Mouse (Mus musculus): ENCODE results near the gene Hspa1b. TPM values are rescaled to one million over a fixed set of nuclear protein-coding genes. Genes with fewer than 3 reads are reported as not detected.
"Not testable (repeated sequence)": the region's sequence is repeated elsewhere in the genome, so short reads cannot be mapped to it uniquely, and the experiment has no call there.

Gene Hspa1b
- polyA plus RNA-seq, 1 experiment from 2014 or later = 0.09 TPM

- H3K4me1 ChIP-seq (ENCODE audit: control insufficient read depth in 2 of 2, insufficient read depth in 2 of 2, low read length in 2 of 2); ATAC-seq (ENCODE audit: insufficient number of reproducible peaks, insufficient read depth, low FRiP score, low read depth); H3K4me2 ChIP-seq (ENCODE audit: low read length); H3K9ac ChIP-seq (ENCODE audit: low read length); H3K9me3 ChIP-seq (ENCODE audit: control insufficient read depth, low read length); H3K36me3 ChIP-seq (ENCODE audit: control insufficient read depth, insufficient read depth, low read length); H3K27me3 ChIP-seq (ENCODE audit: control insufficient read depth, insufficient read depth, low read length); H3K4me3 ChIP-seq (ENCODE audit: control insufficient read depth in 1 of 2, insufficient read depth in 1 of 2, low read depth in 1 of 2, low read length in 2 of 2); H3K27ac ChIP-seq (replicated peaks in 1 of 2; ENCODE audit: control insufficient read depth in 1 of 2, insufficient read depth in 1 of 2, low read depth in 2 of 2, low read length in 2 of 2): not testable (repeated sequence)
- 12% methylated on average over 23 of the region's 40 CpGs for WGBS
Measured at GRCm38 (mm10) chr17:34957966-34958365, 1.1 kb downstream of the Hspa1b start.

- H3K4me1 ChIP-seq (ENCODE audit: control insufficient read depth in 2 of 2, insufficient read depth in 2 of 2, low read length in 2 of 2); H3K27ac ChIP-seq (replicated peaks in 1 of 2; ENCODE audit: control insufficient read depth in 1 of 2, insufficient read depth in 1 of 2, low read depth in 2 of 2, low read length in 2 of 2); ATAC-seq (ENCODE audit: insufficient number of reproducible peaks, insufficient read depth, low FRiP score, low read depth); H3K27me3 ChIP-seq (ENCODE audit: control insufficient read depth, insufficient read depth, low read length); H3K9me3 ChIP-seq (ENCODE audit: control insufficient read depth, low read length); H3K36me3 ChIP-seq (ENCODE audit: control insufficient read depth, insufficient read depth, low read length); H3K4me3 ChIP-seq (ENCODE audit: control insufficient read depth in 1 of 2, insufficient read depth in 1 of 2, low read depth in 1 of 2, low read length in 2 of 2); H3K9ac ChIP-seq (ENCODE audit: low read length); H3K4me2 ChIP-seq (ENCODE audit: low read length): not testable (repeated sequence)
- WGBS = 17% methylated on average over 32 of the region's 40 CpGs
Measured at GRCm38 (mm10) chr17:34957291-34957690, 1.7 kb downstream of the Hspa1b start.

- Histone ChIP-seq H3K36me3 (ENCODE audit: control insufficient read depth, insufficient read depth, low read length) (peaks cover 1% of the 10 kb centered on the region; the same call in 1 of the 2 replicates), H3K4me1 (ENCODE audit: control insufficient read depth in 2 of 2, insufficient read depth in 2 of 2, low read length in 2 of 2) (peaks cover 0 to 11% of the 10 kb centered on the region in 2 experiments; a peak in 2 of 4 replicates), H3K27ac (replicated peaks in 1 of 2; ENCODE audit: control insufficient read depth in 1 of 2, insufficient read depth in 1 of 2, low read depth in 2 of 2, low read length in 2 of 2) (no peak overlapping the region), H3K9ac (ENCODE audit: low read length) (no peak overlapping the region), H3K27me3 (ENCODE audit: control insufficient read depth, insufficient read depth, low read length) (peaks cover 7% of the 10 kb centered on the region; the same call in 1 of the 2 replicates), H3K4me2 (ENCODE audit: low read length) (no peak overlapping the region), H3K4me3 (ENCODE audit: control insufficient read depth in 1 of 2, insufficient read depth in 1 of 2, low read depth in 1 of 2, low read length in 2 of 2) (no peak overlapping the region), H3K9me3 (ENCODE audit: control insufficient read depth, low read length) (no peaks in the 10 kb centered on the region)
- no peak for ATAC-seq (ENCODE audit: insufficient number of reproducible peaks, insufficient read depth, low FRiP score, low read depth)
- WGBS = 28% methylated on average over 1 of the region's 1 CpGs
Measured at GRCm38 (mm10) chr17:34956340-34956739, 2.7 kb downstream of the Hspa1b start.

- ATAC-seq (ENCODE audit: insufficient number of reproducible peaks, insufficient read depth, low FRiP score, low read depth) = no peak
- H3K9me3 ChIP-seq (ENCODE audit: control insufficient read depth, low read length) = no peaks in the 10 kb centered on the region
- peaks cover 0 to 15% of the 10 kb centered on the region in 2 experiments; a peak in 3 of 4 replicates for H3K4me1 ChIP-seq (ENCODE audit: control insufficient read depth in 2 of 2, insufficient read depth in 2 of 2, low read length in 2 of 2)
- 73% methylated on average over 3 of the region's 3 CpGs for WGBS
- H3K4me2 ChIP-seq (ENCODE audit: low read length) = no peak overlapping the region
- no peak overlapping the region for H3K9ac ChIP-seq (ENCODE audit: low read length)
- no peak overlapping the region for H3K27ac ChIP-seq (replicated peaks in 1 of 2; ENCODE audit: control insufficient read depth in 1 of 2, insufficient read depth in 1 of 2, low read depth in 2 of 2, low read length in 2 of 2)
- H3K27me3 ChIP-seq (ENCODE audit: control insufficient read depth, insufficient read depth, low read length) = peaks cover 7% of the 10 kb centered on the region; the same call in 1 of the 2 replicates
- peaks cover 6% of the 10 kb centered on the region for H3K36me3 ChIP-seq (ENCODE audit: control insufficient read depth, insufficient read depth, low read length)
- H3K4me3 ChIP-seq (ENCODE audit: control insufficient read depth in 1 of 2, insufficient read depth in 1 of 2, low read depth in 1 of 2, low read length in 2 of 2) = no peak overlapping the region
Measured at GRCm38 (mm10) chr17:34955884-34956283, 3.2 kb downstream of the Hspa1b start.

GRCm38 (mm10) chr17:34954831-34955230 lies 4.2 kb downstream of the Hspa1b start:
- Histone ChIP-seq H3K4me1 (ENCODE audit: control insufficient read depth in 2 of 2, insufficient read depth in 2 of 2, low read length in 2 of 2) (peaks cover 3 to 14% of the 10 kb centered on the region in 2 experiments), H3K9ac (ENCODE audit: low read length) (no peak overlapping the region), H3K27me3 (ENCODE audit: control insufficient read depth, insufficient read depth, low read length) (peaks cover 7% of the 10 kb centered on the region; the same call in 1 of the 2 replicates), H3K9me3 (ENCODE audit: control insufficient read depth, low read length) (no peaks in the 10 kb centered on the region), H3K36me3 (ENCODE audit: control insufficient read depth, insufficient read depth, low read length) (peaks cover 17% of the 10 kb centered on the region), H3K4me2 (ENCODE audit: low read length) (no peak overlapping the region), H3K4me3 (ENCODE audit: control insufficient read depth in 1 of 2, insufficient read depth in 1 of 2, low read depth in 1 of 2, low read length in 2 of 2) (no peak overlapping the region), H3K27ac (replicated peaks in 1 of 2; ENCODE audit: control insufficient read depth in 1 of 2, insufficient read depth in 1 of 2, low read depth in 2 of 2, low read length in 2 of 2) (no peak overlapping the region)
- no peak for ATAC-seq (ENCODE audit: insufficient number of reproducible peaks, insufficient read depth, low FRiP score, low read depth)
- 74% methylated on average over 4 of the region's 4 CpGs for WGBS

GRCm38 (mm10) chr17:34953904-34954303 lies 5.1 kb downstream of the Hspa1b start:
- peaks cover 22% of the 10 kb centered on the region for H3K36me3 ChIP-seq (ENCODE audit: control insufficient read depth, insufficient read depth, low read length)
- H3K4me1 ChIP-seq (ENCODE audit: control insufficient read depth in 2 of 2, insufficient read depth in 2 of 2, low read length in 2 of 2) = peaks cover 3 to 13% of the 10 kb centered on the region in 2 experiments
- ATAC-seq (ENCODE audit: insufficient number of reproducible peaks, insufficient read depth, low FRiP score, low read depth) = no peak
- no peaks in the 10 kb centered on the region for H3K9me3 ChIP-seq (ENCODE audit: control insufficient read depth, low read length)
- H3K9ac ChIP-seq (ENCODE audit: low read length) = no peak overlapping the region
- no peak overlapping the region for H3K27ac ChIP-seq (replicated peaks in 1 of 2; ENCODE audit: control insufficient read depth in 1 of 2, insufficient read depth in 1 of 2, low read depth in 2 of 2, low read length in 2 of 2)
- peaks cover 7% of the 10 kb centered on the region; the same call in 1 of the 2 replicates for H3K27me3 ChIP-seq (ENCODE audit: control insufficient read depth, insufficient read depth, low read length)
- no peak overlapping the region for H3K4me2 ChIP-seq (ENCODE audit: low read length)
- no peak overlapping the region for H3K4me3 ChIP-seq (ENCODE audit: control insufficient read depth in 1 of 2, insufficient read depth in 1 of 2, low read depth in 1 of 2, low read length in 2 of 2)
- WGBS = 93% methylated on average over 4 of the region's 4 CpGs

GRCm38 (mm10) chr17:34953258-34953657 lies 5.8 kb downstream of the Hspa1b start:
- Histone ChIP-seq H3K4me3 (ENCODE audit: control insufficient read depth in 1 of 2, insufficient read depth in 1 of 2, low read depth in 1 of 2, low read length in 2 of 2) (no peak overlapping the region), H3K36me3 (ENCODE audit: control insufficient read depth, insufficient read depth, low read length) (peaks cover 22% of the 10 kb centered on the region), H3K27ac (replicated peaks in 1 of 2; ENCODE audit: control insufficient read depth in 1 of 2, insufficient read depth in 1 of 2, low read depth in 2 of 2, low read length in 2 of 2) (peak overlapping the region in 1 of 2 experiments; percentile 85; a peak in 1 of 4 replicates), H3K4me2 (ENCODE audit: low read length) (no peak overlapping the region), H3K27me3 (ENCODE audit: control insufficient read depth, insufficient read depth, low read length) (peaks cover 7% of the 10 kb centered on the region; the same call in 1 of the 2 replicates), H3K4me1 (ENCODE audit: control insufficient read depth in 2 of 2, insufficient read depth in 2 of 2, low read length in 2 of 2) (peaks cover 3 to 13% of the 10 kb centered on the region in 2 experiments), H3K9ac (ENCODE audit: low read length) (no peak overlapping the region), H3K9me3 (ENCODE audit: control insufficient read depth, low read length) (no peaks in the 10 kb centered on the region)
- WGBS = 84% methylated on average over 3 of the region's 3 CpGs
- ATAC-seq (ENCODE audit: insufficient number of reproducible peaks, insufficient read depth, low FRiP score, low read depth) = no peak

Measured in heart, embryonic 14.5 days (tissue).